Mouse (Mus musculus): Measurements from ENCODE around the gene Olfr963. TPM values are rescaled to one million over a fixed set of nuclear protein-coding genes. Genes with fewer than 3 reads are reported as not detected.
A peak's percentile ranks its signal among the peaks of the same experiment; 100 is the strongest.
"Not testable (repeated sequence)": the region's sequence is repeated elsewhere in the genome, so short reads cannot be mapped to it uniquely, and the experiment has no call there.

The Olfr963 gene
- polyA plus RNA-seq, 1 experiment from 2014 or later = not detected

DNA sequence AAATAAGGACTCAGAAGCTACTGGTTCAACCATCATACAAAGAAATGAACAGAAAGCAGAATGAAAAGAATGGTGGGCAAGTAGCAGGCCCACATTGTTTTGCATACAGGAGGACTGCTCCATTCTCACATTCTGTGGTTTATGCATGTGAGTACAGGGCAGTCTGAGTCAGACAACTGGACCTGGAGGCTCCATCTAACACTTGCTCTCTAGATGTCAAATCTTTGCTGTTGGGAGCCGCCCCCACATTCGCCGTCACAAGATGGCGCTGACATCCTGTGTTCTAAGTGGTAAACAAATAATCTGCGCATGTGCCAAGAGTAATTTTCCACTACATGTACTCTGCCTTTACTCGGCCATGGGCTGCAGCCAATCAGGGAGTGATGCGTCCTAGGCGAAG lies 34.1 kb downstream of the Olfr963 start:
- H3K4me3 ChIP-seq (replicated peaks); H3K9me3 ChIP-seq; H3K27ac ChIP-seq; H3K4me2 ChIP-seq (replicated peaks); H3K27me3 ChIP-seq (replicated peaks); H3K36me3 ChIP-seq; H3K4me1 ChIP-seq (replicated peaks); H3K9ac ChIP-seq; ATAC-seq: not testable (repeated sequence)
- WGBS = 79% methylated on average over 8 of the region's 8 CpGs

DNA sequence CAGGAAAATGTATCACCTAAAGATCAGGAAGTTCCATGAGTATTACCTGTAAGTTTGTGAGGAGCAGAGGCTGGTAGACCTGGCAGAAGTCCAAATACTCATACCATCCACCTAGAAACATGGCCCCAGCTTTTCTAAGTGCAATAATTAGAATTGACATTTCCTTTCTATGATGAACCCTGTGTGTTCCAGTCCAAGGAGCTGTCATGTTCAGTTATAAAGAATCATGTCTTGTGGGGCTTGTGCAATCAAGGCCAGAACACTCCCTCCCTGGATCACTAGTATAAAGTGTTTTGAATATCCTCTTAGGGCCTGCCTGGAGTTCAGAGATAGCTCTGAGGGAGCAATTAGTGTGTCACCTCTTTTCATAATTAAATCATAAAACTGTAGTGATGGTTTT lies 40.0 kb downstream of the Olfr963 start, which contains the start of gene Olfr149:
TSS of gene Olfr149 (minus strand) at position 101 of the 400 bp plus-strand sequence.
- H3K27ac ChIP-seq = no peak within 1 kb of the TSS
- ATAC-seq = no peak
- H3K9me3 ChIP-seq = no peaks in the 10 kb centered on the region
- no peaks in the 10 kb centered on the region for H3K36me3 ChIP-seq
- no peaks in the 10 kb centered on the region for H3K4me1 ChIP-seq (replicated peaks)
- no peak within 1 kb of the TSS for H3K4me2 ChIP-seq (replicated peaks)
- H3K4me3 ChIP-seq (replicated peaks) = no peak within 1 kb of the TSS
- H3K9ac ChIP-seq = no peak within 1 kb of the TSS
- no peaks in the 10 kb centered on the region for H3K27me3 ChIP-seq (replicated peaks)

DNA sequence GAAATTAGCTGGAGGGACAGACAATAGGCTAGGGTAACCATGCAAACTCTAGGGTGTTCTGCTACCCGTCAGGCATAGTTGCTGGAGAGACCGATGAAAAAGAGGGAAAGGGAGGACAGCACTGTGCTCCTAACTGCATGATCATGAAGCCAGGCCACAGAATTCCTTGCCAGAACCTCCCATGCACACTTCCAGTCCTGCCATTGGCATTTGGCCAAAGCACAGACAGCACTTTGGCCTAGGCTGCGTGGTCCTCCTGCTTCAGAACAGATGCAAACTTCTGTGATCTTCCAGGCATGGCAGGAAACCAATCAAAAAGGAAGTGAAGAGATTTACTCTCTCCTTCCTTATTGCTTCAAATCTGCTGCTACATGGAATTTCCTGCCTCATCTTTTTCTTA lies 42.0 kb downstream of the Olfr963 start:
- Histone ChIP-seq H3K9me3 (no peaks in the 10 kb centered on the region), H3K4me2 (replicated peaks) (no peak overlapping the region), H3K9ac (no peak overlapping the region), H3K4me3 (replicated peaks) (no peak overlapping the region), H3K27ac (no peak overlapping the region), H3K36me3 (no peaks in the 10 kb centered on the region), H3K4me1 (replicated peaks) (no peaks in the 10 kb centered on the region), H3K27me3 (replicated peaks) (no peaks in the 10 kb centered on the region)
- peak; percentile 41; the same call in 1 of the 2 replicates for ATAC-seq
- 55% methylated on average over 3 of the region's 3 CpGs for WGBS

- Histone ChIP-seq H3K27me3 (replicated peaks) (no peaks in the 10 kb centered on the region), H3K4me3 (replicated peaks) (no peak within 1 kb of the TSS), H3K4me1 (replicated peaks) (no peaks in the 10 kb centered on the region), H3K27ac (no peak within 1 kb of the TSS), H3K9ac (no peak within 1 kb of the TSS), H3K36me3 (no peaks in the 10 kb centered on the region), H3K4me2 (replicated peaks) (no peak within 1 kb of the TSS), H3K9me3 (no peaks in the 10 kb centered on the region)
- ATAC-seq = no peak
These were observed 44.0 kb downstream of the Olfr963 start, which contains the start of gene Olfr965 for GRCm38 (mm10) chr9:39711053-39711452. Gene Olfr965 (plus strand): TSS chr9:39711353.

Other genes starting within 250 kb of the Olfr963 start
- gene Olfr952, start 240.1 kb upstream of the Olfr963 start, polyA plus RNA-seq (2015; fragmentation: Nextera tagmentation; extraction: Ambion mirVana) = not detected in 2 replicates
- gene Olfr954, start 210.5 kb upstream of the Olfr963 start, polyA plus RNA-seq (2015; fragmentation: Nextera tagmentation; extraction: Ambion mirVana) = not detected in 2 replicates
- gene Olfr955, start 195.3 kb upstream of the Olfr963 start, polyA plus RNA-seq (2015; fragmentation: Nextera tagmentation; extraction: Ambion mirVana) = not detected in 2 replicates
- gene Olfr44, start 173.2 kb upstream of the Olfr963 start, polyA plus RNA-seq (2015; fragmentation: Nextera tagmentation; extraction: Ambion mirVana) = not detected in 2 replicates
- not detected in 2 replicates for gene Olfr957, start 151.4 kb upstream of the Olfr963 start, polyA plus RNA-seq (2015; fragmentation: Nextera tagmentation; extraction: Ambion mirVana)
- not detected in 2 replicates for gene Olfr958, start 113.2 kb upstream of the Olfr963 start, polyA plus RNA-seq (2015; fragmentation: Nextera tagmentation; extraction: Ambion mirVana)
- gene Olfr959, start 91.6 kb upstream of the Olfr963 start, polyA plus RNA-seq (2015; fragmentation: Nextera tagmentation; extraction: Ambion mirVana) = not detected in 2 replicates
- gene AW551984, start 62.8 kb upstream of the Olfr963 start, polyA plus RNA-seq (2015; fragmentation: Nextera tagmentation; extraction: Ambion mirVana) = 18.3 and 20.1 TPM in 2 replicates
- not detected in 2 replicates for gene Olfr148, start 56.5 kb upstream of the Olfr963 start, polyA plus RNA-seq (2015; fragmentation: Nextera tagmentation; extraction: Ambion mirVana)
- gene Olfr960, start 45.8 kb upstream of the Olfr963 start, polyA plus RNA-seq (2015; fragmentation: Nextera tagmentation; extraction: Ambion mirVana) = not detected in 2 replicates
- gene Olfr961, start 22.1 kb upstream of the Olfr963 start, polyA plus RNA-seq (2015; fragmentation: Nextera tagmentation; extraction: Ambion mirVana) = not detected in 2 replicates
- not detected in 2 replicates for gene Olfr149, start 39.9 kb downstream of the Olfr963 start, polyA plus RNA-seq (2015; fragmentation: Nextera tagmentation; extraction: Ambion mirVana)
- gene Olfr965, start 44.1 kb downstream of the Olfr963 start, polyA plus RNA-seq (2015; fragmentation: Nextera tagmentation; extraction: Ambion mirVana) = not detected in 2 replicates
- not detected in 2 replicates for gene Olfr150, start 63.8 kb downstream of the Olfr963 start, polyA plus RNA-seq (2015; fragmentation: Nextera tagmentation; extraction: Ambion mirVana)
- not detected in 2 replicates for gene Olfr967, start 79.0 kb downstream of the Olfr963 start, polyA plus RNA-seq (2015; fragmentation: Nextera tagmentation; extraction: Ambion mirVana)
- gene Olfr968, start 116.0 kb downstream of the Olfr963 start, polyA plus RNA-seq (2015; fragmentation: Nextera tagmentation; extraction: Ambion mirVana) = not detected in 2 replicates
- gene Olfr969, start 123.7 kb downstream of the Olfr963 start, polyA plus RNA-seq (2015; fragmentation: Nextera tagmentation; extraction: Ambion mirVana) = not detected in 2 replicates
- not detected in 2 replicates for gene Olfr970, start 141.7 kb downstream of the Olfr963 start, polyA plus RNA-seq (2015; fragmentation: Nextera tagmentation; extraction: Ambion mirVana)
- gene Olfr971, start 169.7 kb downstream of the Olfr963 start, polyA plus RNA-seq (2015; fragmentation: Nextera tagmentation; extraction: Ambion mirVana) = not detected in 2 replicates
- not detected in 2 replicates for gene Olfr972, start 199.2 kb downstream of the Olfr963 start, polyA plus RNA-seq (2015; fragmentation: Nextera tagmentation; extraction: Ambion mirVana)
- gene Olfr229, start 240.1 kb downstream of the Olfr963 start, polyA plus RNA-seq (2015; fragmentation: Nextera tagmentation; extraction: Ambion mirVana) = not detected in 2 replicates

All from intestine, embryonic 15.5 days (tissue).